Mouse (Mus musculus) erythroid progenitor cell, adult 5-6 weeks (primary cell): ENCODE results near the gene Ankib1. TPM values are rescaled to one million over a fixed set of nuclear protein-coding genes. Genes with fewer than 3 reads are reported as not detected.
"Not testable (repeated sequence)": the region's sequence is repeated elsewhere in the genome, so short reads cannot be mapped to it uniquely, and the experiment has no call there.

Source experiments
- ATAC-seq: replicated peaks from 2 replicates; pipeline ENCODE4 v1.8.0; 2016; ENCODE audit warnings: moderate number of reproducible peaks, mild to moderate bottlenecking, moderate TSS enrichment, inconsistent platforms; ENCODE audit not compliant: poor library complexity, low FRiP score, severe bottlenecking
- total RNA-seq, 2 experiments: library from RNA; stranded (forward) in 1 of 2; stranded (reverse) in 1 of 2; fragments of 150-400 nt in 1 of 2; fragments of 186-747, 209-891 nt in 1 of 2; gene quantifications; 2 replicates each; pipeline versions ENCODE4 v1.2.3 to v1.2.4; 2015 to 2017; ENCODE audit warnings: low replicate concordance in 2 of 2

Ankib1 gene
- total RNA-seq, 2 experiments from 2014 or later = 10.1 to 27.0 TPM

DNA sequence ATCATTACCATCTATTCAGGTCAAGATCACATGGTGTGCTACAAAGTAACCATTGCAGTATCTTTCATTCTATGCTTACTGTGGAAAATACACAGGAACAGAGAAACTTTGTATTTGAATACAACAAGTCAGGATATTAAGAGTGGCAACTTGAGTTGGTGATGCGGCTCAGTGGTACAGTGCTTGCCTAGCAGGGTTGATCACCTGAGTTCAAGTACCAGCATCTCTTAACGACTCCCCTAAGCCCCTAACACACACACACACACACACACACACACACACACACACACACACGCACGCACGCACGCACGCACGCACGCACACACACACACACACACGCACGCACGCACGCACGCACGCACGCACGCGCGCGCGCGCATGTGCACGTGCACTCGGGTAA, 69.9 kb downstream of the Ankib1 start:
- not testable (repeated sequence) for ATAC-seq

DNA sequence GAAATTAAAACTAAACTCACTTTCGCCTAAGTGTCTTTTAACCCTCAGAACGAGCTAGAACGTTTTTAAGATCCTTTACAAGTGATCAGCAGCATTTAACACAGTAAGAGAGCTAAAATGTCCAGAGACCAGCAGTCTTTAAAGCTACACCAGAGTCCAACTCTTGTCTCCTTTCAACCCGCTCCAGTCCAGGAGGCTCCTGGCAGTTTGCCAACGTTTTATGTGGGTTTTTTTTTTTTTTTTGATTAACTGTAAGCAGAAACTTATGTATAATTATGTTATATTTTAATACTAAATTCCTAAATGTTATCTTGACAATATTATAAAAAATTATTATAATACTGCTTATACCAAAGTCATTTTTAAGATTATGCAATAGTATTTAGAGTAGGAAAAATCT, 73.9 kb downstream of the Ankib1 start:
- ATAC-seq = no peak

DNA sequence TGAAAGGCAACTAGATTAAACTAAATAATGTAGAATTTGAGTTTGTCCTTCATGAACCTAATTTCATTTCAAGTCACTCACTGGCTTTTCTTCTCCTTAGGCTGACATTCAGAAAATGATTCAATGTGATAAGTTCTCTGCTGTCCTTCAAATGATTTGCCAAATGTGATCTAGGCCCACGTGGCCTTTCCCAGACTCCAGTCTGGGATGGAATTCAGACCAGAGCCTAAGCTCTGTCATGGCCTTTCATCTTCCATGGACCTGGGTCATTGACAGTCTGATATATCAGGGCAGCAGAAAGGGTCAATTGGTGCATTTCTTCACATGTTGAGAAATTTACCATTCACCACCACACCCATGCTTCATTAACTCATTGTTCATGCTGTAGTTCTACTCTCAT, 77.2 kb downstream of the Ankib1 start:
- no peak for ATAC-seq

DNA sequence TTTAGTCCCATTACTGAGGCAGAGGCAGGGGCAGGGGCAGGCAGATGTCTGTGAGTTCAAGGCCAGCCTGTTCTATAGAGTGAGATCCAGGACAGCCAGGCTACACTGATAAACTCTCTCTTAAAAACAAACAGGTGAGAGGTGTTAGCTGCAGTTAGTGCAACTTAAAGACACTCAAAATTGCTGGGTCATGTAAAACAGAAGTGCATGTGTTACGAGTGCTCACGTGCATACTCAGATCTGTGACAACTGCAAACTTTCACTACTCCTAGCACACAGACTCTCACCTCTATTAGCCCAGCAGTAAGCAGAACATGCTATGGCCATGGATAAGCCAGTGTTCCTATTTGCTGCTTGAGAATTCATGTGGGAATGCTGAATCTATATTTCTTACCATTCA, 79.3 kb downstream of the Ankib1 start:
- no peak for ATAC-seq

DNA sequence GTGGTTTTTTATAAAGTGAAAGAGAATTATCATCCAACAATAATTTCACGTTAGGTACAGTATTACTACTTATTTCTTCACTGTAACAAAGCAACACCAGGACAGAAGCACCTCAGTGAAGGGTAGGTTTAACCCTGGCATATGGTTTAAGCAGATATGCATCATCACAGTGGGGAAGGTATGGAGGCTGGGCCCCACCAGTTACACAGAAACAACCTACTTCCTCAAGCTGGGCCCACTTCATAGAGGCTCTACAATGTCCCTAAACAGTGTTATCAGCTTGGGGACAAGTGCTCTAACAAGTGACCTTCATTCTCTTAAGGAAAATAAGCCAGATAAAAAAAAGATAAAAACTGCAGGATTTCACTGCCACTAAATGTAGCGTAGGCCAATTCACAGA, 79.9 kb downstream of the Ankib1 start:
- ATAC-seq = no peak

DNA sequence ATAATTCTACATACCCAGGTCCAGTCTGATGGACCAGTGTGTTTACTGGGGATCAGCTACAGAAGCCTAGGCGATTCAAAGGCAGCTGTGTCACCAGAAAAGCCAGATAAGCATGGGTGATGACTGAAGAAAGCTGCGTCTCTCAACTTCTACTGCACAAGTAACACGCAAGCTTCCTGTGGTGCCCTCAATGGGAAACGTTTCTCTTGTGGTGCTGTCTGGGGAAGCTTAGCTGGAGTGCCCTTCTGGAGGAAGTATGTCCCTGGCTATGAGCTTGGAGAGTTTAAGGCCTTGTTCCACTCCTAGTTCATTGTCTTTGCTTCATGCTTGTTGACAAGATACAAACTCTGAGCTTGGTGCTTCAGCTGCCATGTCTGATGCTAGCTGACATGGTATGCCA, 83.4 kb downstream of the Ankib1 start:
- ATAC-seq = no peak

DNA sequence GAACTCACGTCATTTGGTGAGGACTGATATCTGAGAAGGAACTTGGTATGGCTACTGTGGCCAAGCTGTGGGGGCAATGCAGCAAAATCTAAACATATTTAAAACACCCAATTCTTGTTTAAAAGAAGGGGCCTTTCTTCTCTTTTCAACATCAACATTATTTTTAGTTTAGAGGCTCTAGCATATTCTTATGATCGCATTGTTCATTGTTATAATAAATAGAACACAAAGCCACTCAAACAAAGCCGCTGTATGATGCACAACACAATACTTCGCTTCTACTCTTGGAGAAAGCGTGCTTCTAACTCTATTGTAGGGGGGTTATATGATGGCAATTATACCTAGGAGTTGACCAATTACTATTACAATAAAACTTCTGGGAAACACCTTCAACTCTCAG, 86.9 kb downstream of the Ankib1 start:
- no peak for ATAC-seq

DNA sequence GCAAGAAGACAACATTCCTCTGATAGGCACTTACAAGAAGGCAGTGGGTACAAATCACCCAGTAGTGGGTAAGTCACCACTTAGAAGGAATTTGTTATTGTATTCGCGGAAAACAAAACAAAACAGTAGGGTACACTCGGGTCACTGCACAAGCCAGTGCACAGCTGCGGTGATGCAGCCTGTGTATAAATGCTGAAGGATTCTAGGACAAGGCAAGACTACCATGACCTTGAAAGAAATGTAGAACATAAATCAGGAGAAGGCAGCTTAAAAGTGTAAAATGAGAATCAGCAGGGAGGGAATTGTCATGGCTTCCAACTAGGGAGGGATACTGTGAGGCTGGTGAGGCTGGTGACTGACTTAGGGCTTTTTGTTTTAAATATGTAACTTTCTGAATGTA, 100.5 kb downstream of the Ankib1 start:
- no peak for ATAC-seq

DNA sequence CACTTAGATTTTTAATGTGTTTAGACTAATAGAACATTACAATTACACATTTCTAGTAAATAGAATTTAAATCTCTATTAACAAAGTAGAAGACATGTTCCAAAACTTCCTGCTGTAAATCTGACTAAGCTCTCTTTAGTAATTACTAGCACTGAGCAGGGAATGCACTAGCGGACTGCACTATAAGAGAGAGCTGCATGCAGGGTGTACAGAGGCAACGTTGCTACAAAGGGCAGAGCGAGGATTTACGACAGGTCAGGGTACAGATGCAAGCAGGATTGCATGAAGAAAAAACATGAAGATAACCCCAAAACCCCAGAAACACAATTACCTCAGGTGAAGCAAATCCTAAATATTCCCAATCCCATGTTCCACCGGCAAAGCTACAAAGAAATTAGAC, 102.7 kb downstream of the Ankib1 start:
- ATAC-seq = no peak

DNA sequence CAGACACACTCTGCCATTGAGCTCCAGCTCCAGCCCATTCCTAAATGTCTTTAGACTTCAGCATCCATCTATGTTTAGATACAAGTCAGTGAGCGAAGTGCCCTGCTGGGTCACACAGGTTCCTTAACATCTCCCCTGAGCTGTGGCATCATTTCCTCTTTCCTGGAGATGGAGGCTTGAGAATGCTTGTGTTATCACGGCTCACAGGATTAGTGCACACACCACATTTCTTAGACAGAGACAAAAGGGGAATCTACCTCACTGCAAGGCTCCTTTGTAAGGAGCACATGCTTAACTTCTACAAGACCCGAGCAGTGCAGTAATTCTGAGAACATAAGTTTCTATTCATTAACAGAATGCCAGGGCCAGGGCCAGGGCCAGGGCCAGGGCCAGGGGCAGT, 106.7 kb downstream of the Ankib1 start:
- ATAC-seq = no peak

DNA sequence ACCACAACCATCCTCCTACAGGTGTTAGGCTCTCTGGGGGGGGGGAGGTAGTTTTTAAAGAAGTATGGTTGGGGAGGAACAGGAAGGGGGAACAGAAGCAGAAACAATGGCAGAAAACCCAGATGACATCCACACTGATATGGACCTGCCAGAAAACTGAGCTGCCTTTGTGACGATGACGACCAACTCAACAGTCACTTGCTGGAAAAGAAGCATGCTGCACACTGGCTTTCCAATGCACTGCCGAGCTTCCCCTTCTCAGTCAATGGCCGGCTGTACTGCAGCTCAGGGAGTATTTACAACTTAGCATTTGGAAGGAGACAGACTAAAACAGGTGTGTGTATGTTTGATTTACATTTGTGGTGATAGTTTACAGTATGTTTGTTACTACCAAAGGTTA, 107.5 kb downstream of the Ankib1 start:
- no peak for ATAC-seq

DNA sequence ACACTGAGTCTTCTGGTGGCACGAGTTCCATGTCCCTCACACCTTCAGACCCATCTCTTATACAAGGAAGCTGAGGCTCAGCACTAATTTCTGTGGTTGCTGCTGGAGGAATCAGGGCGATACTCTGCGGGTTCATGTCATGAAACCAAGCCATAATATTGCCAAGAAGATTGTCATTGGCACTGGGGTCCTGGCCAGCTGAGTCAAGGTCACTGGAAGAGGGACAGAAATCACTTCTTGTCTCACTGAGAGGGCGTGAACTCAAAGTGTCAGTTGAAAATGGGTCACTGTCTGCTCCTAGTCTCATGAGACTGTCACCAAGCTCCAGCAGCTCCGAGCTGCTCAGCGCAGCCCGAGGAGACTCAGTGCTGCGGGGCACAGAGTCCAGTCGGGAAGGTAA, 109.8 kb downstream of the Ankib1 start:
- ATAC-seq = no peak

DNA sequence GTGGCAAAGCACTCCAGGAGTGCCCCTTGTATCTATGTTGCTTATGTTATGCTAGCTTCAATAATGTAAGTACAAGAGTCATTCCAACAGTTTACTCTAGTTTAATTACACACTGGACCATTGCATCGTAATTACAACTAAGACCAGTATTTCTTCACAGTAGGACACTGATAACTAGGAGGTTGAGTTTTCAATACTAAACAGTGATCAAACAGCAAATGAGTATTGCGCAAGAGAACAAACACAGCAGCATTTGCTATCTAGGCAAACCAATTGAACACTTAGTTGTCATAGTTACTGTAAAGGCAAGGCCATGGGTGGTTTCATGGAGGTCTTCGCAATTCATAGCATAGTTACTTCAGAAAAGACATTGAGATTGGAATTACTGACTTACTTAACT, 111.4 kb downstream of the Ankib1 start:
- ATAC-seq = no peak

DNA sequence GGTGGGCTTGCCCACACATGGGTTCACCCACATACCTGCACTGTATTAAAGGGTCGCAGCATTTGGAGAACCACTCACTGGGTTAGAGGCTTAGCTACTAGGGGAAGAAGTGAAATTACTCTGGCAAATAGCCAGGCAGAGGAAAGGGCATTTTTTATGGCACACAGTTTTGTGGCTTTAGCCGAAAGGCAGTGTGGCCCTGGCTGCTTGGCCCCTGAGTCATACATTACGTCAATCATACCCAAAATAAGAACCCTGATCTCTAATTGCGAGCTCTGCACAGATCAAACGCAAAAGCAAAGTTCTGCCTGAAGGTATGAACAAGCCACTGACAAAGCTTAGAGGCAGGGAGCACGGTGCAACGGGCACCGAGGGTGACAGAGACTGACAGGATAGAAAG, 114.4 kb downstream of the Ankib1 start:
- ATAC-seq = no peak

DNA sequence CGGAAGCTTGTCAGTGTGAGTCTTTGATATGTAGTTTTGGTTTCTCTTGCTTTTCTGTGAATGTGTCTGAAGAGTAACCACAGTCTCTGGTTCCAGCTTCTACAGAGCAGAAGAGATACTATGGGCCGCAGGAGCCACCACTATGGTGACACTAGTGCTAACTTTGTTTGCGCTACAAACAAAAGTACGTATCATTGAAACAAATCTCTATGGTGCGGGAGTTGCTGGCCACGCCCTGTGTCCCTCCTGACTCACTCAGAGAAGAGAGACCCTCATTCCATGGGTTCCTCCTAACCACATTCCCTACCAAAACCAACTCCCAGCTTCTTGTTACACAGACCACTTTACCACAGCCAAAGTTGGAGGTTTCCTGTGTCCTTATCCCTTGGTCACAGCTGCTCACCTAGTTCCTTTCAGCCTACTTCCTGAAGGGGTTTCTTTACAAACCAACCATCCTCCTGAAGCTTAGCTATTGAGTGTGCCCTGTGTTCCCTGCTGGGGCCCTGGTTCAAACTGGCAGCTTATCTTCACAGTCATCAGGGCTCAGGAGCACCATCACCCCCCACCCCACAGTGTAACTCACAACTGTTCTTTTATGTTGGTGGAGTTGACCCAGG, 132.7 kb downstream of the Ankib1 start:
- no peak for ATAC-seq

DNA sequence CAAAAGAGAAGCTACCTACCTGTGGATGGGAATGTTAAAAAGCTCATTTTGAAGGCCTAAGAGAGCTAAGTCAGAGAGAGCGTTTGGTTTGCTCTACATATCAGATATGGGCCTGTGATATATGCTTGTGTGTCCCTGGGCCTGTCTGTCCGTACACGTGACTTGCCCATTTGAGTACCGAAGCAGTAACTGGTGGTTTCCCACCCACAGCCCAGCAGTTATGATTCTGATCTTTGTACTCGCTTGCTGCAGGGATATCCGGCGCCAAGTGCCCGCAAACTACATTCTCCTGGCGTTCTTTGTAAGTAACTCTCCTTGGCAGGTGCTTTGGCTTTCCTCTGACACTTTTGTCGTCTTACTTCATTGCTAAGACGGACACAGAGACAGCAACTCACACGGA, 136.1 kb downstream of the Ankib1 start:
- ATAC-seq = no peak

DNA sequence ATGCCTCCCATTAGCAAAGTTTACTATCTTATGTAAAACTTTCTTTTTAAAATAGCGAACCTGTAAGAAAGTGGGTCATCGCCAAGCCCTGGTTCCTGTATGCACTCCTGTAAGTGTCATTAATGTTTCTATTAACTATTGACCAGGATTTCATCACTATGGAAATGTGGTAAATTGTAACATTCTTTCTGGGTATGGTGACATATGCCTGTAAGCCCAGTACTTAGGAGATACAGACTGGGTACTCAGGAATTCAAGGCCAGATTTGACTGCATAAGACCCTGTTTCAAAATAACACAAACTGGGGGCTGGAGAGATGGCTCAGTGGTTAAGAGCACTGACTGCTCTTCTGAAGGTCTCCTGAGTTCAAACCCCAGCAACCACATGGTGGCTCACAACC, 137.5 kb downstream of the Ankib1 start:
- ATAC-seq = no peak

DNA sequence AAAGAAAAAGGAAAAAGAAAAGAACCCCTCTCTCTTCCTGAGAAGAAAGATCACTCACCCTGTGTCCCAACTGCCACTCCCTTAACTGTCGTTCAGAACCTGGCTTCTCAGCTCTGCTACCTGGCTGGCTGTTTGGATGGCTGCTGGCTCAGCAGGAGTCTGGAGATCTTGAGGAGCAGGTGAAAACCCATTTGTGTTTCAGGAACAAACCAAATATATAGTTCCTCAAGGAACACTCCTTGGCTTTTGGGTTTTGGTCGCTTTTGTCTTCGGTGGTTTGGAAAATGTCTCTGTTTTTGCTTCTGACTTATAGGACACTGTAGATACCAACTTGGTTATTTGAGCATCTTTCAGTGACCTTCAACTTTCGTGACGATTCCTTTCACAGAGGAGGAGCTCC, 145.6 kb downstream of the Ankib1 start, which contains the start of gene Gatad1:
Gatad1 (minus strand) TSS at position 101 of the 400 bp plus-strand sequence.
- ATAC-seq = no peak

DNA sequence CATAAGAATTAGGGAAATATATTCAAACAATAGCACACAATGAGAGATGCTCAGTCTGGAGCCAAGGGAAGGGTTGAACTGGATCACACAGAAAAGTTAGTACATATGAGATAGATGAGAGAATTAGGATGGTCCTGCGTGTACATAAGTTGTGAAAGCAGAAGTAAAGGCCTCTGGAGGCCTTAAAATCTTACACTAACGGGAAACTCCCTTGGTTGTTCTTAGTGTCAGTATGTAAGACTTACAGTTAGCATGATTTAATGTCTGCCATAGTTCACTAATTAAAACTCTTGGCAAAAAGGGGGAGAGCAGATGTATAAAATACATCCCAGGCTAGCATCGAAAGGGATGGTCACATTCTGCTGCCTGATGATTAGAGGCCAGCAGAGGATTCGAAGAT, 148.9 kb downstream of the Ankib1 start:
- ATAC-seq = no peak

DNA sequence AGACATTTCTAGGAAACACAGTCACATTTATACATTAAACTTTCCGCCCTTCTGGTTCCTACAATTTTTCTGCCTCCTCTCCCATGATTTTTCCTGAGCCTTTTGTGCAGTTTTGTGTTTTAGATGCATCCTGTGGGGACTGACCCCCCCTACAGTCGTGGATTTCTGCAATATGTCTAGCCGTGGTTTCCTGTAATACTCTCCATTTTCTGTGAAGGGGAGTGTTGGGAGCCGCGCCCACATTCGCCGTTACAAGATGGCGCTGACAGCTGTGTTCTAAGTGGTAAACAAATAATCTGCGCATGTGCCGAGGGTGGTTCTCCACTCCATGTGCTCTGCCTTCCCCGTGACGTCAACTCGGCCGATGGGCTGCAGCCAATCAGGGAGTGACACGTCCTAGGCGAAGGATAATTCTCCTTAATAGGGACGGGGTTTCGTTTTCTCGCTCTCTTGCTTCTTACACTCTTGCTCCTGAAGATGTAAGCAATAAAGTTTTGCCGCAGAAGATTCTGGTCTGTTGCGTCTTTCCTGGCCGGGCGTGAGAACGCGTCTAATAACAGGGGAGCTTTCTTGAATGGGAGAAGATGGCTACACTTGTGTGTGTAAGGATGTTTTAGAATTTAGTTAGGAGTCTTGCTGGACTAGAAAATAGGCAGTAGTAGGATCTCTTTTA, 149.7 kb downstream of the Ankib1 start:
- not testable (repeated sequence) for ATAC-seq

DNA sequence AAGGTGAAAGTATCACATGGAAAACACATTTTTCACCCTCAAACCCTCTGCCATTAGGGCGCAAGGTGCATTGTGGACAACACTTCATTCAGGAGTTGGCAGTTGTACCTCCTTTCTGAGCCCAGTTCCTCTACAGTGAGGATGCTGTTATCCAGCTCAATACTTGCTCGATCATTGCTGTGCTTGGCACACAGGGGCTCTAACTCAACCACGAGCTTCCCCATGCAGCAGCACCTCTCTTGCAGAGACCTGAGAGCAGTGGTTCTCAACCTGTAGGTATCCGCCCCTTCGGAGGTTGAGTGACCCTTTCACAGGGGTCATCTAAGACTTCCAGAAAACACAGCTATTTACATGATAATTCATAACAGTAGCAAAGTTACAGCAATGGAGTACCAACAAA, 151.1 kb downstream of the Ankib1 start:
- ATAC-seq = no peak

DNA sequence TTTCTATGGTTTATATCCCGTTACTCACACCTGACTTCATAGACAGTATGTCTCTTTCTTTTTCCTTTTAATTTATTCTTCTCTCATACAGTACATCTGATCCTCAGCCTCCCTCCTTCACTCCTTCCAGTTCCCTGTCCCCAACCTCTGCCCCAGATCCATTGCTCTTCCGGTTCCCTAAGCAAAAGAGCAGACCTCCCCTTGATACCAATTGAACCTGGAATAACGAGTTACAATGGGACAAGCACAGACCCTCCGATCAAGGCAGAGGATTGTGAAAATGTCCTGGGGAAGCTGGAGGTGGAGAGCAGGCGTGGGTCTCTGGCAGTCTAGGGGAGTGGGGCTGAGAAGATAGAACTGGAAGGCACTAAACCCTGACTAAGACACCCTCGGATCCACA, 151.8 kb downstream of the Ankib1 start, which contains the start of gene Tmbim7:
Tmbim7 (plus strand) TSS at position 301 of the 400 bp plus-strand sequence.
- no peak for ATAC-seq
